21 mouse cellular contexts compared by ENCODE assay signal in genomic region chr17:72672010-72672409, GRCm38 (mm10).
DNase-seq lines count a peak whose midpoint lies in the region; ATAC-seq lines count a peak whose summit lies in the region.
"Had no signal": no experiment of that assay in that cellular context is flagged by ENCODE, and none has a peak within 500 bp of the region (broad histone marks: within the 10 kb centered on the region; RNA-seq: fewer than 3 reads in every experiment).

No protein-coding gene starts in this region.

- ATAC-seq in CD4-positive, CD25-positive, alpha-beta regulatory T cell, adult 4 months, result no peak
- ATAC-seq: forebrain, embryonic 14.5 days; intestine, postnatal 0 days; lung, postnatal 0 days had no signal

- DNase-seq in right cerebral cortex, adult 18-20 months, result peak; percentile 57
- DNase-seq in right cerebral cortex, postnatal 4 days, result no peak
- peak; percentile 8 to 28 for DNase-seq in left cerebral cortex, postnatal 14 days (ENCODE audit: low spot score in 2 of 2)
- DNase-seq in right cerebral cortex, postnatal 25 days, result peak; percentile 36
- no peak for DNase-seq in layer of hippocampus, postnatal 14 days (ENCODE audit: low spot score in 2 of 2)
- DNase-seq in cerebellum, adult 11 months, result no peak
- DNase-seq: adrenal gland, postnatal 25 days; cerebellum, adult 9-10 months; cerebellum, postnatal 36 days; gastrocnemius, postnatal 25 days; heart, adult 11 months; kidney, postnatal 25 days; liver, embryonic 13.5 days; lung, adult 18-20 months; lung, postnatal 4 days; thymus, adult 2 months; thymus, postnatal 36 days had no signal

- intact Hi-C loops in left cerebral cortex, postnatal 14 days (cut with DNase I), result no loop called here

Comparison
In these comparisons a context has a peak if more than half of its experiments do, and no peak if none do; other contexts are left out.
1. DNase-seq: peak in right cerebral cortex, adult 18-20 months (single experiment), left cerebral cortex, postnatal 14 days (2 of 2) and right cerebral cortex, postnatal 25 days (single experiment); none in right cerebral cortex, postnatal 4 days (single experiment), layer of hippocampus, postnatal 14 days (0 of 2) and cerebellum, adult 11 months (single experiment).